Mouse (Mus musculus): ENCODE data around the gene Rhox3h. TPM values are rescaled to one million over a fixed set of nuclear protein-coding genes. Genes with fewer than 3 reads are reported as not detected.
"Not testable (repeated sequence)": the region's sequence is repeated elsewhere in the genome, so short reads cannot be mapped to it uniquely, and the experiment has no call there.

The Rhox3h gene
- polyA plus RNA-seq (2012; rRNA removed): not detected in 2 replicates

DNA sequence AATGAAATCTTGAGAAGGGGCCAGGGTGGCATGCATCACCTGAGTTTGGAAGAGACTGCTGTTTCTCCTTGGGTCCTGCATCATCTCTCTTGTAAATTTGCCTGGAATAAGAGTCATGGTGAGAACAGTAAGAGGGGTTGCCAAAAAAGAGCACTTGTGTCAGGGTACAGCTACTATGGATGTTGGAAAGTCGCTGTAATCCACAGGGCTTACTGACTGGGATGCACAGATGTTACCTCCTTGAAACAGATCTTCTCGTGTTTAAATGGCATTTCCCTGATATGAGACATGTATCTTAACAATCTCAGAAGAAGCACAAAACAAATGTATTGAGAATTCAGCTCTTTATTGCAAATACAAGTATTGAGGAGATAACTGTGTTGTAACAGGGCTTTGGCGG is at the start of gene Rhox3h:
TSS of gene Rhox3h (minus strand) at position 101 of the 400 bp plus-strand sequence.
- H3K4me1 ChIP-seq (ENCODE audit: control insufficient read depth, insufficient read depth, low read length); DNase-seq; H3K4me3 ChIP-seq (replicated peaks; ENCODE audit: extremely low read depth, low read depth, low read length): not testable (repeated sequence)
- 100% methylated on average over 1 of the region's 3 CpGs for WGBS

DNA sequence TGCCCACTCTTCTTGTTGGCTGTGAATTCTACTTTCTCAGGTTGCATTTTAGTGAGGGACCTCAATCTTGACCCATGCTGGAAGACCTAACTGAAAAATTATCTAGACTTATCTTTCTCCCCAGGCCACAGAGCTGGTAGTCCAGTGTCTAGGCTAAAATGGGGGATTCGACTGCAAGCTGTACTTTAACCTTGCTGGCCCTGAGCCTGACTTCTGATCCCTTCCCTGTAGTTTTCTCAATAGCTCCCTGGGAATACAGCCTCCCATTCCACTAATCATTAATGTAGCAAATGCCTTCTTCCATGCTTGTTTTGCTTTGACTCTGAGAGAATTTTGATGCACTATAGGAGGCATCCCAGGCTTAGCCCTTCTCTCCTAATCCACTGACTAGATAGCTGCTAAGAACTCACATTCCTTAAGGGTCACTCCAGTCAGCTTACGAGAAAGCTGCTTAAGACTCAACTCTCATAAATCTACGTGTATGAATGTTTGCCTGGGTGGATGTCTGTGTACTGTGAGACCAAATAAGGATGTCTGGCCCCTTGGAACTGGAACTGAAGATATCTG is 33.3 kb upstream of the Rhox3h start:
- no peak for DNase-seq
- TF ChIP-seq POLR2A (IDR thresholded peaks at IDR 0.05; ENCODE audit: borderline replicate concordance, extremely low read depth, low read depth, low read length): no peak
- no peak for TF ChIP-seq CTCF (IDR thresholded peaks at IDR 0.05; ENCODE audit: insufficient read depth, low read length)
- no peaks in the 10 kb centered on the region for H3K4me1 ChIP-seq (ENCODE audit: control insufficient read depth, insufficient read depth, low read length)
- H3K4me3 ChIP-seq (replicated peaks; ENCODE audit: extremely low read depth, low read depth, low read length): no peak overlapping the region
- 53% methylated on average over 3 of the region's 3 CpGs for WGBS

DNA sequence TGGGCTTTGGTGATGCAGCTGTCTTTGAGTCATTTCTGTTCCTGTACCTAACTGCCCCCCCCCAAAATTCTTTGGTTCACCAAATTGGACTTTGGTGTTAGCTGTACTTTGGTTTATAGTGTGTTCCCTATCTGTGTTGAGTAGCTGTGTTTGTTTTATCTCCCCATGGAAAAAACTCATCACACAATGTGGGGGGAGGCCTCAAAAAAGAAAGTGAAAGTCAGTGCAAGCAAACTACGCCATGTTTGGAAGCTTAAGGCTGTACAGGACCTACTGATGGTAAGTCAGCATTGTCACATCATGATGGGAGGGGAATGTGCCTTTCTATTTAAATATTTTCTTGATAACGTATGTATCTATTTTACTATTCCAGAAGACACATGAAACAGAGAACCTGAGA is 23.7 kb upstream of the Rhox3h start:
- H3K4me1 ChIP-seq (ENCODE audit: control insufficient read depth, insufficient read depth, low read length): no peaks in the 10 kb centered on the region
- WGBS: 66% methylated on average over 2 of the region's 2 CpGs
- DNase-seq: no peak
- H3K4me3 ChIP-seq (replicated peaks; ENCODE audit: extremely low read depth, low read depth, low read length): no peak overlapping the region
- TF ChIP-seq CTCF (IDR thresholded peaks at IDR 0.05; ENCODE audit: insufficient read depth, low read length): no peak
- no peak for TF ChIP-seq POLR2A (IDR thresholded peaks at IDR 0.05; ENCODE audit: borderline replicate concordance, extremely low read depth, low read depth, low read length)

DNA sequence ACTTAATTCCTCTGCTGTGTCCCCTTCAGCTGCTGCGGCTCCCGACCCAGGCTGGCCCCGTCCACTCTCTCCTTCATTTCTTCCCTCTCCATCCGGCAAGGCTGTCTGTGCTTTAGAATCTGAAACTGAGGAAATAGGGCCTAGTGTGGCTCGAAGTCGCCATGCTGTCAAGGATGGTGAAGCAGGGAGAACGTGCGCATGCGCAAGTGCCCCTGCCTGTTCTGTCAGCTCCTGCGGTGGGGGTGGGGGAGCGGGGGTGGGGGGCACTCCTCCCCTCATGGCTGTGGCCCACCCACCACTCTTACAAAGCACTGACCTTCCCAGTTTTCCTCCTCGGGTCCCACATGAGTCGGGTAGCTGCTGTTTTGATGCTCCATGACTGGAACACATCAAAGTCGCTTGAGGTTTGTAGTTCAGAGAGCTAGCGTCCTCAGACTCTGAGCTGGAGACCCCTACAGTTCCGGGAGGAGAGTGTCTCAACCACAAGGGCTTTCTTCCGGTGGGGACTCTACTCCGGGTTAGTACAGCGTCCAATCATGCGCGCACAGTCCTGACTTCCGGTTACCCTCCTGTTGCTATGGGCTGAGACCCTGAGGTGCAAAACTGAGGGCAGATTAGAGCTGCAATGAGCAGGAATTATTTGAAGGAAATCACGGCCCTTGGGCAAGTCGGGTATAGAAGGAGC is 14.6 kb upstream of the Rhox3h start:
- DNase-seq: no peak
- WGBS: 84% methylated on average over 24 of the region's 24 CpGs
- TF ChIP-seq CTCF (IDR thresholded peaks at IDR 0.05; ENCODE audit: insufficient read depth, low read length): no peak
- Histone ChIP-seq H3K4me1 (ENCODE audit: control insufficient read depth, insufficient read depth, low read length) (no peaks in the 10 kb centered on the region), H3K4me3 (replicated peaks; ENCODE audit: extremely low read depth, low read depth, low read length) (no peak overlapping the region)

DNA sequence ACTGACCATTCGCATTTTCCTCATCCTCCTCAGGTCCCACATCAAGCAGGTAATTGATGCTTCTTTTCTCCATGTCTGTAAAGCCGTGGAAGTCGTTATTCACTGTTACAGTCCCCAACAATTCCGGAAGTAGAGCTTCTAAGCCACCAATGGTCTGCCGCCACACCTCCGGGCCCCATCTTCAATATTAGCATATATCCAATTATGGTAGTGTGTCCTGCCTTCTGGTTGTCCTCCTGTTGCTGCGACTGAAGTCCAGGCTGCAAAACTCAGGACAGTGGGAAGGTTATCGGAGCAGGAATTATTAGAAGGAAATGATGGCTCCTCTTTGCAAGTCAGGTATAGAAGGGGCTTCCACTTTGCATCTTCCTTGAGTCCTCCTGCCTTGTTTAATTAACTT is 4.6 kb upstream of the Rhox3h start, which contains the start of gene Rhox2h:
TSS of gene Rhox2h (minus strand) at position 101 of the 400 bp plus-strand sequence.
- not testable (repeated sequence) for H3K4me1 ChIP-seq (ENCODE audit: control insufficient read depth, insufficient read depth, low read length); DNase-seq; H3K4me3 ChIP-seq (replicated peaks; ENCODE audit: extremely low read depth, low read depth, low read length)
- 83% methylated on average over 8 of the region's 8 CpGs for WGBS

DNA sequence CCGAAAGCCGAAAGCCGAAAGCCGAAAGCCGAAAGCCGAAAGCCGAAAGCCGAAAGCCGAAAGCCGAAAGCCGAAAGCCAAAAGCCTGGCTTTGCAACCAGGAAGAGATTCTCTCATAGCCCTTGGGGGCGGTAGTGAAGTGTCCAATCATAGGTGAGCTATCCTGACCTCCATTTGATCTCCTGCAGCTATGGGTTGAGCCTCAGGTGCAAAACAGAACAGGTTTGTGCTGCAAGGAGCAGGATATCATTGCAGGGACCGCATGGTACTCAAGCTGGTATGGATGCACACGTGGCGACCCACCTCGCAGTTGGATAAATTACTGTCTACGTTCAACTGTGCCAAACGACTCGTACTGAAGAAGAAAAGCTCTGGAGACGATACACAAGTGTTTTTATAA is 17.3 kb downstream of the Rhox3h start, which contains the start of gene Rhox4g:
TSS of gene Rhox4g (minus strand) at position 101 of the 400 bp plus-strand sequence.
- DNase-seq; H3K4me3 ChIP-seq (replicated peaks; ENCODE audit: extremely low read depth, low read depth, low read length); H3K4me1 ChIP-seq (ENCODE audit: control insufficient read depth, insufficient read depth, low read length): not testable (repeated sequence)
- WGBS: 89% methylated on average over 19 of the region's 20 CpGs

DNA sequence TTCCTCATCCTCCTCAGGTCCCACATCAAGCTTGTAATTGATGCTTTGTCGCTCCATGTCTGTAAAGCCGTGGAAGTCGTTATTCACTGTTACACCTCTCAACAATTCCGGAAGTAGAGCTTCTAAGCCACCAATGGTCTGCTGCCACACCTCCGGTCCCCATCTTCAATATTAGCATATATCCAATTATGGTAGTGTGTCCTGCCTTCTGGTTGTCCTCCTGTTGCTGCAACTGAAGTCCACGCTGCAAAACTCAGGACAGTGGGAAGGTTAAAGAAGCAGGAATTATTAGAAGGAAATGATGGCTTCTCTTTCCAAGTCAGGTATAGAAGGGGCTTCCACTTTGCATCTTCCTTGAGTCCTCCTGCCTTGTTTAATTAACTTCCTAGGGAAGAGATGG is 25.2 kb downstream of the Rhox3h start, which contains the start of gene Rhox2g:
TSS of gene Rhox2g (minus strand) at position 101 of the 400 bp plus-strand sequence.
- not testable (repeated sequence) for H3K4me3 ChIP-seq (replicated peaks; ENCODE audit: extremely low read depth, low read depth, low read length); H3K4me1 ChIP-seq (ENCODE audit: control insufficient read depth, insufficient read depth, low read length); DNase-seq
- WGBS: 91% methylated on average over 6 of the region's 6 CpGs

DNA sequence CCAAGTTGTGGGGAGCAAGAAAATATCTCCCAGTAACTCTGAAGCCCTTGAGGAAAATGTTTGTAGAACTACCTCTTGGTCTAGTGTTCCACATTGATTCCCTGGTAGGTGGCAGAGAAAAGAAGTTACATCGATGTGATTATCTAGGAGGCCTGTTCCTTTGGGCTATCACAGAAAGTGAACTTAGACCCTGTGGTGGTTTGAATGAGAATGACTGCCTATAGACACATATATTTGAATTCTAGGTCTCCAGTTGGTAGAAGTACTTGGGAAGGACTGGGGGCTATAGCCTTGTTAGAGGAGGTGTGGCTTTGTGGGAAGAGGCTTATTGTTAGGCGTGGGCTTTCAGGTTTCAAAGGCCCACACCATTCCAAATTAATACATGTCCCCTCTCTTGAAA is 40.1 kb downstream of the Rhox3h start, which contains the start of gene Rhox3g:
TSS of gene Rhox3g (minus strand) at position 101 of the 400 bp plus-strand sequence.
- DNase-seq; H3K4me3 ChIP-seq (replicated peaks; ENCODE audit: extremely low read depth, low read depth, low read length); H3K4me1 ChIP-seq (ENCODE audit: control insufficient read depth, insufficient read depth, low read length): not testable (repeated sequence)
- WGBS: 87% methylated on average over 2 of the region's 2 CpGs

Other genes starting within 250 kb of the Rhox3h start
- gene Rhox4b, start 236.3 kb downstream of the Rhox3h start, polyA plus RNA-seq (2012; rRNA removed): not detected in 2 replicates
- gene Rhox2c, start 215.1 kb downstream of the Rhox3h start, polyA plus RNA-seq (2012; rRNA removed): not detected in 2 replicates
- gene Rhox3c, start 210.2 kb downstream of the Rhox3h start, polyA plus RNA-seq (2012; rRNA removed): not detected in 2 replicates
- not detected in 2 replicates for gene Rhox4c, start 188.4 kb downstream of the Rhox3h start, polyA plus RNA-seq (2012; rRNA removed)
- not detected in 2 replicates for gene Rhox2d, start 175.3 kb downstream of the Rhox3h start, polyA plus RNA-seq (2012; rRNA removed)
- not detected in 2 replicates for gene Rhox4d, start 154.4 kb downstream of the Rhox3h start, polyA plus RNA-seq (2012; rRNA removed)
- gene Rhox2e, start 138.3 kb downstream of the Rhox3h start, polyA plus RNA-seq (2012; rRNA removed): not detected in 2 replicates
- not detected in 2 replicates for gene Rhox3e, start 126.7 kb downstream of the Rhox3h start, polyA plus RNA-seq (2012; rRNA removed)
- not detected in 2 replicates for gene Rhox4e, start 111.4 kb downstream of the Rhox3h start, polyA plus RNA-seq (2012; rRNA removed)
- gene Rhox2f, start 97.4 kb downstream of the Rhox3h start, polyA plus RNA-seq (2012; rRNA removed): not detected in 2 replicates
- gene Rhox3f, start 87.8 kb downstream of the Rhox3h start, polyA plus RNA-seq (2012; rRNA removed): not detected in 2 replicates
- gene Rhox4f, start 61.1 kb downstream of the Rhox3h start, polyA plus RNA-seq (2012; rRNA removed): not detected in 2 replicates
- not detected in 2 replicates for gene Rhox3g, start 40.2 kb downstream of the Rhox3h start, polyA plus RNA-seq (2012; rRNA removed)
- gene Rhox2g, start 25.3 kb downstream of the Rhox3h start, polyA plus RNA-seq (2012; rRNA removed): not detected in 2 replicates
- gene Rhox4g, start 17.4 kb downstream of the Rhox3h start, polyA plus RNA-seq (2012; rRNA removed): not detected in 2 replicates
- not detected in 2 replicates for gene Rhox2h, start 4.5 kb upstream of the Rhox3h start, polyA plus RNA-seq (2012; rRNA removed)
- not detected in 2 replicates for gene Rhox5, start 136.1 kb upstream of the Rhox3h start, polyA plus RNA-seq (2012; rRNA removed)
- gene Rhox6, start 158.1 kb upstream of the Rhox3h start, polyA plus RNA-seq (2012; rRNA removed): not detected in 2 replicates
- gene Rhox7a, start 162.9 kb upstream of the Rhox3h start, polyA plus RNA-seq (2012; rRNA removed): not detected in 2 replicates
- not detected in 2 replicates for gene Rhox8, start 210.2 kb upstream of the Rhox3h start, polyA plus RNA-seq (2012; rRNA removed)
- gene Rhox7b, start 228.5 kb upstream of the Rhox3h start, polyA plus RNA-seq (2012; rRNA removed): not detected in 2 replicates
- not detected in 2 replicates for gene Rhox9, start 233.0 kb upstream of the Rhox3h start, polyA plus RNA-seq (2012; rRNA removed)

Data from lung, adult 2 months (tissue).